In the genomic region with DNA sequence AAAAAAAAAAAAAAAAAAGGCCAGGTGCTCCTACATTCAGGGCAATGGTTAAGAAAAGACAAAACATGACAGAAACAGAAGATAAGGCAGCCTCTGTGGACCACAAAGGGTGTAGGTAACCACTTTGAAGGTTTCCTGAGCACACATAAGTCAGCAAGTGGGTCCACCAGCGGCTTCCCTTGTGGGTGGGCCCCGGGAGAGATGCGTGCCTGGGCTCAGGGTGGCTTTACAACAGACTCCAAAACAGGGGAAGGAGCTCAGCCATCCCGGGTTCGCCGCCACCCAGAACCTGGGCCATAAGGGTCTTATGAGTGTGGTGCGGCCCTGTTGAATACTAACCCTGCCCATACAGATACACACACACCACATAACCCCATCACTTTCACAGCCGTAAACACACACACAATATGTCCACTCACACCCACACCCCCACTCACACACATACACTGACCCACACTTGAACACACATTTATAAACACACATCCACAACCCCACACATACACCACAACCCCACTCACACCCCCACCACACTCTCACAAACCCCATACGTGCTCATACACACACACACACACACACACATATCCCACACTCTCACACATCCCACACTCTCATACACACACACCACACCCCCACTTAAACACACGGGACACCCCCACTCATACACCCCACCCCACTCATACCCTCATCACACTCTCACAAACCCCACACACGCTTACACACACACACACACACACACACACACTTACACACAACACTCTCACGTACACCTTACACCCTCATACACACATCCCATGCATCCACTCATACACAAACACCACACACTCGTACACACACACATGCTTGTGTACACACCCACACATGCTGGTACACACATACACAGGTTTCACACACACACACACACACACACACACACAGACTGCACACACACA, we compare ENCODE assay signal across 7 mouse cellular contexts. TPM values are rescaled to one million over a fixed set of nuclear protein-coding genes. Genes with fewer than 3 reads are reported as not detected.
DNase-seq lines count a peak whose midpoint lies in the region; ATAC-seq and TF ChIP-seq lines count a peak whose summit lies in the region.

No protein-coding gene starts in this region.

- peaks cover 12% of the 10 kb centered on the region for H3K4me1 ChIP-seq in lung, postnatal 0 days (ENCODE audit: insufficient read depth, low read depth, low read length)
- peaks cover 13% of the 10 kb centered on the region for H3K4me1 ChIP-seq in forebrain, embryonic 16.5 days (replicated peaks; ENCODE audit: control insufficient read depth, insufficient read depth, low read length)
- peaks cover 26% of the 10 kb centered on the region for H3K4me1 ChIP-seq in liver, embryonic 16.5 days (ENCODE audit: control insufficient read depth, low read depth, low read length)

- H3K4me3 ChIP-seq in lung, postnatal 0 days (ENCODE audit: low read depth, low read length) = peak overlapping the region; percentile 92; the same call in 1 of the 2 replicates
- H3K4me3 ChIP-seq in forebrain, embryonic 16.5 days (replicated peaks; ENCODE audit: low read length) = peak overlapping the region; percentile 93; the same call in 1 of the 2 replicates
- no peak overlapping the region; the same call in 1 of the 2 replicates for H3K4me3 ChIP-seq in liver, embryonic 16.5 days (ENCODE audit: low read depth, low read length)

- no peak for TF ChIP-seq EP300 in lung, postnatal 0 days (IDR thresholded peaks at IDR 0.05)

- no peak; the same call in 1 of the 2 replicates for ATAC-seq in lung, postnatal 0 days
- ATAC-seq in forebrain, embryonic 16.5 days = peak; percentile 76
- no peak; the same call in none of the 2 replicates for ATAC-seq in liver, embryonic 16.5 days (ENCODE audit: low read depth)

- TF ChIP-seq CTCF in lung, postnatal 0 days (IDR thresholded peaks at IDR 0.05) = no peak

- DNase-seq in lung, postnatal 0 days (ENCODE audit: low spot score) = no peak
- no peak for DNase-seq in lung, adult 18-20 months
- peak; percentile 30 to 32 for DNase-seq in thymus, postnatal 10 days (ENCODE audit: low spot score in 2 of 2)
- DNase-seq in ovary, postnatal 14 days (ENCODE audit: low spot score) = no peak
- no peak for DNase-seq in frontal cortex, postnatal 36 days (ENCODE audit: low spot score in 2 of 2)

- H3K27ac ChIP-seq in lung, postnatal 0 days (ENCODE audit: low read length) = no peak overlapping the region
- H3K27ac ChIP-seq in forebrain, embryonic 16.5 days (ENCODE audit: low read length) = no peak overlapping the region
- no peak overlapping the region for H3K27ac ChIP-seq in liver, embryonic 16.5 days (ENCODE audit: low read length)

- H3K27me3 ChIP-seq in lung, postnatal 0 days (replicated peaks; ENCODE audit: insufficient read depth, low read length) = no peaks in the 10 kb centered on the region
- H3K27me3 ChIP-seq in forebrain, embryonic 16.5 days (replicated peaks; ENCODE audit: control insufficient read depth, insufficient read depth, low read length) = no peaks in the 10 kb centered on the region
- no peaks in the 10 kb centered on the region for H3K27me3 ChIP-seq in liver, embryonic 16.5 days (ENCODE audit: control insufficient read depth, insufficient read depth, low read depth, low read length)

- H3K36me3 ChIP-seq in lung, postnatal 0 days (ENCODE audit: insufficient read depth, low read length) = no peaks in the 10 kb centered on the region
- H3K36me3 ChIP-seq in forebrain, embryonic 16.5 days (ENCODE audit: control insufficient read depth, insufficient read depth) = no peaks in the 10 kb centered on the region
- H3K36me3 ChIP-seq in liver, embryonic 16.5 days (ENCODE audit: control insufficient read depth, insufficient read depth) = 0 out of 2 replicates have a peak, but pooled peaks cover 3% of the 10 kb centered on the region

- no peaks in the 10 kb centered on the region for H3K9me3 ChIP-seq in lung, postnatal 0 days (ENCODE audit: low read length)
- no peaks in the 10 kb centered on the region for H3K9me3 ChIP-seq in forebrain, embryonic 16.5 days (ENCODE audit: control insufficient read depth, low read length)
- no peaks in the 10 kb centered on the region for H3K9me3 ChIP-seq in liver, embryonic 16.5 days (replicated peaks; ENCODE audit: control insufficient read depth, low read length)

- no peak overlapping the region for H3K9ac ChIP-seq in lung, postnatal 0 days (replicated peaks; ENCODE audit: low read depth)
- H3K9ac ChIP-seq in forebrain, embryonic 16.5 days (replicated peaks; ENCODE audit: low read depth, low read length) = no peak overlapping the region
- no peak overlapping the region for H3K9ac ChIP-seq in liver, embryonic 16.5 days (ENCODE audit: low read depth, low read length)

- H3K4me2 ChIP-seq in lung, postnatal 0 days (replicated peaks; ENCODE audit: low read depth, low read length) = no peak overlapping the region; the same call in 1 of the 2 replicates
- H3K4me2 ChIP-seq in forebrain, embryonic 16.5 days (ENCODE audit: low read length) = 0 out of 2 replicates have a peak overlapping the region, but pooled peaks have one; percentile 7
- H3K4me2 ChIP-seq in liver, embryonic 16.5 days (ENCODE audit: low read depth, low read length) = peak overlapping the region; percentile 21; the same call in 1 of the 2 replicates

- 68% methylated on average over 13 of the region's 13 CpGs for WGBS in lung, postnatal 0 days
- WGBS in forebrain, embryonic 16.5 days = 78% methylated on average over 13 of the region's 13 CpGs
- WGBS in liver, embryonic 16.5 days (ENCODE audit: insufficient replicate concordance) = 63% methylated on average over 13 of the region's 13 CpGs

RNA-seq across cellular contexts. Expression of a gene that starts 0.7 kb away (rescaled TPM):
- 23.0 and 24.9 TPM in 2 replicates for polyA plus RNA-seq in lung, postnatal 0 days (2015; fragmentation: Nextera tagmentation; extraction: Ambion mirVana)
- polyA plus RNA-seq in forebrain, embryonic 16.5 days (2015; fragmentation: Nextera tagmentation; extraction: Ambion mirVana) = 84.2 and 89.8 TPM in 2 replicates
- 40.5 and 44.0 TPM in 2 replicates for polyA plus RNA-seq in liver, embryonic 16.5 days (2015; fragmentation: Nextera tagmentation; extraction: Ambion mirVana)

RNA-seq across cellular contexts. Expression of a gene that starts 56.0 kb away (rescaled TPM):
- polyA plus RNA-seq in lung, postnatal 0 days (2015; fragmentation: Nextera tagmentation; extraction: Ambion mirVana) = 31.0 and 33.3 TPM in 2 replicates
- polyA plus RNA-seq in forebrain, embryonic 16.5 days (2015; fragmentation: Nextera tagmentation; extraction: Ambion mirVana) = 32.7 and 42.7 TPM in 2 replicates
- 5.9 and 7.1 TPM in 2 replicates for polyA plus RNA-seq in liver, embryonic 16.5 days (2015; fragmentation: Nextera tagmentation; extraction: Ambion mirVana)

Comparison
In these comparisons a context has a peak if more than half of its experiments do, and no peak if none do; other contexts are left out.
1. DNase-seq: peak in thymus, postnatal 10 days (2 of 2); none in lung, postnatal 0 days (single experiment), lung, adult 18-20 months (0 of 2), ovary, postnatal 14 days (single experiment) and frontal cortex, postnatal 36 days (0 of 2).